7 mouse cellular contexts compared by ENCODE assay signal in genomic region chr14:31891500-31892185, GRCm38 (mm10).
A peak's percentile ranks its signal among the peaks of the same experiment; 100 is the strongest.
DNase-seq lines count a peak whose midpoint lies in the region; ATAC-seq lines count a peak whose summit lies in the region.

No protein-coding gene starts in this region.

- H3K27me3 ChIP-seq in intestine, embryonic 16.5 days (replicated peaks; ENCODE audit: control insufficient read depth, insufficient read depth, low read length), result no peaks in the 10 kb centered on the region
- H3K27me3 ChIP-seq in liver, embryonic 11.5 days (replicated peaks; ENCODE audit: control insufficient read depth, insufficient read depth, low read length), result no peaks in the 10 kb centered on the region
- no peaks in the 10 kb centered on the region for H3K27me3 ChIP-seq in neural tube, embryonic 13.5 days

- no peaks in the 10 kb centered on the region for H3K36me3 ChIP-seq in intestine, embryonic 16.5 days (ENCODE audit: control insufficient read depth, insufficient read depth, low read length)
- no peaks in the 10 kb centered on the region for H3K36me3 ChIP-seq in liver, embryonic 11.5 days (ENCODE audit: control insufficient read depth, insufficient read depth, low read length)
- H3K36me3 ChIP-seq in neural tube, embryonic 13.5 days, result no peaks in the 10 kb centered on the region

- DNase-seq in Muller cell, postnatal 12 days (ENCODE audit: inconsistent ontology term), result peak; percentile 72
- peak; percentile 19 for DNase-seq in adrenal gland, postnatal 25 days
- peak; percentile 29 to 44 for DNase-seq in frontal cortex, postnatal 10 days (ENCODE audit: low spot score in 2 of 2)
- peak; percentile 61 for DNase-seq in liver, embryonic 11.5 days (ENCODE audit: low spot score)

- H3K4me1 ChIP-seq in intestine, embryonic 16.5 days (ENCODE audit: control insufficient read depth, insufficient read depth, low read length), result peaks cover 10% of the 10 kb centered on the region
- peaks cover 9% of the 10 kb centered on the region for H3K4me1 ChIP-seq in liver, embryonic 11.5 days (replicated peaks; ENCODE audit: control insufficient read depth, insufficient read depth, low read length)
- peaks cover 16% of the 10 kb centered on the region for H3K4me1 ChIP-seq in neural tube, embryonic 13.5 days (replicated peaks)

- no peaks in the 10 kb centered on the region for H3K9me3 ChIP-seq in intestine, embryonic 16.5 days (ENCODE audit: control insufficient read depth, low read length)
- H3K9me3 ChIP-seq in liver, embryonic 11.5 days (ENCODE audit: control insufficient read depth, low read length), result no peaks in the 10 kb centered on the region
- H3K9me3 ChIP-seq in neural tube, embryonic 13.5 days, result no peaks in the 10 kb centered on the region

- H3K4me2 ChIP-seq in intestine, embryonic 16.5 days (ENCODE audit: low read depth, low read length), result peak overlapping the region; percentile 59
- peak overlapping the region; percentile 54 for H3K4me2 ChIP-seq in liver, embryonic 11.5 days
- H3K4me2 ChIP-seq in neural tube, embryonic 13.5 days, result peak overlapping the region; percentile 49

- peak overlapping the region; percentile 21; the same call in 1 of the 2 replicates for H3K4me3 ChIP-seq in intestine, embryonic 16.5 days (ENCODE audit: low read length)
- no peak overlapping the region; the same call in 1 of the 2 replicates for H3K4me3 ChIP-seq in liver, embryonic 11.5 days (ENCODE audit: low read depth, low read length)
- H3K4me3 ChIP-seq in neural tube, embryonic 13.5 days, result peak overlapping the region; percentile 23

- peak overlapping the region; percentile 62 for H3K9ac ChIP-seq in intestine, embryonic 16.5 days (ENCODE audit: low read depth, low read length)
- H3K9ac ChIP-seq in liver, embryonic 11.5 days (ENCODE audit: low read depth, low read length), result peak overlapping the region; percentile 2; the same call in 1 of the 2 replicates
- H3K9ac ChIP-seq in neural tube, embryonic 13.5 days, result 0 out of 2 replicates have a peak overlapping the region, but pooled peaks have one; percentile 43

- peak; percentile 80 for ATAC-seq in intestine, embryonic 16.5 days
- ATAC-seq in liver, embryonic 11.5 days (replicated peaks; ENCODE audit: low FRiP score), result peak; percentile 41
- peak; percentile 71; the same call in 1 of the 2 replicates for ATAC-seq in neural tube, embryonic 13.5 days (ENCODE audit: low read depth)
- ATAC-seq in megakaryocyte progenitor cell, adult 5-6 weeks (replicated peaks; ENCODE audit: poor library complexity), result no peak

- H3K27ac ChIP-seq in intestine, embryonic 16.5 days (ENCODE audit: low read length), result no peak overlapping the region
- H3K27ac ChIP-seq in liver, embryonic 11.5 days (ENCODE audit: low read depth, low read length), result no peak overlapping the region
- H3K27ac ChIP-seq in neural tube, embryonic 13.5 days (replicated peaks), result 0 out of 2 replicates have a peak overlapping the region, but pooled peaks have one; percentile 33

- 8% methylated on average over 16 of the region's 16 CpGs for WGBS in intestine, embryonic 16.5 days
- 16% methylated on average over 16 of the region's 16 CpGs for WGBS in liver, embryonic 11.5 days
- 2% methylated on average over 16 of the region's 16 CpGs for WGBS in neural tube, embryonic 13.5 days

Comparison
In these comparisons a context has a peak if more than half of its experiments do, and no peak if none do; other contexts are left out.
1. DNase-seq: peak in every context shown above with its lines; median percentile 72 in Muller cell, postnatal 12 days; 61 in liver, embryonic 11.5 days; 36 in frontal cortex, postnatal 10 days; 19 in adrenal gland, postnatal 25 days.
2. H3K9ac ChIP-seq: peak in every context shown above with its lines; median percentile 62 in intestine, embryonic 16.5 days; 43 in neural tube, embryonic 13.5 days; 2 in liver, embryonic 11.5 days.